Mouse (Mus musculus): ENCODE results near the gene Slc25a1. TPM values are rescaled to one million over a fixed set of nuclear protein-coding genes. Genes with fewer than 3 reads are reported as not detected.

The Slc25a1 gene
- polyA plus RNA-seq, 1 experiment from 2014 or later = 83.6 TPM

DNA sequence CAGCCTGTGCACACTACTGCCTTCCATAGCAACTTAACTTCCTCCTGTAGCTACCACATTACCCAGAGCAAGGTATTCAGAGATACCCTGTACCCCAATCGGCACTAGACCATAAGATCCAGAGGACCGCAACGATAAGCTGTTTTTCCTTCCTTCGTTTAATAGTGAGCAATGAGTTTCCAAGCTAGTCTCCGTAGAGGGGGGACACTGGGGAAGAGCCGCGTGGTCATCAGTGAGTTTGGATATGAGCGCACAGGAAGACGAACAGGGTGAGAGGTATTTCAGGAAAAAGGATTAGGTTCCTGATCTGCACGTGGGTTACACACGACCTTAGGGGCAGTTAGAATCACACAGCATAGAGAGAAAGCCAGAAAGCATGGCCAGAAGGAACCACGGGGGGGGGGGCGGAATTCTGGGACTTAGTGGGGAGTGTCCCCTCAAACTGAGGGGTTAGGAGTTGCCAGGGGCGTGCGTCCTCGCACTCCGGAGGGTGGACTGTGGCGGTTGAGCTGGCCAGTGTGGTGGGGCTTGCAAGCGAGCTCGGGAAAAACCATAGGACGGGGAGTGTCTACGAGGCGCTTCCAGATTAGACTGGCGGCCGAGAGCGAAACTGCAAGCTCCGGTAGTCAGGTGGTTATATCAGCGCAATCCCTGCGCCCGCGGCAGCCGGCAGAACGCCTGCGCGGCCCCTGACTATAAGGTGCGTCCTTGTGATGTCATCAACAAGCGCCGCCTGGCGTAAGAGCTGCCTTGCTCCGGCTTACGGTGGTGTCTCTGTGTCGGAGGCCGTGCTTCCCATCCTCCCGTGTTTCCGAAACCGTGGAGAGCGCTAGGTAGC, 6.5 kb downstream of the Slc25a1 start:
- WGBS = 2% methylated on average over 47 of the region's 47 CpGs
- Histone ChIP-seq H3K27ac (replicated peaks) (peak overlapping the region; percentile 89), H3K4me1 (peaks cover 25% of the 10 kb centered on the region), H3K4me3 (replicated peaks) (peak overlapping the region; percentile 79), H3K9me3 (replicated peaks) (no peaks in the 10 kb centered on the region), H3K4me2 (replicated peaks) (peak overlapping the region; percentile 93), H3K27me3 (peaks cover 40% of the 10 kb centered on the region), H3K9ac (peak overlapping the region; percentile 88), H3K36me3 (peaks cover 18% of the 10 kb centered on the region)
- peak; percentile 90 for ATAC-seq (ENCODE audit: insufficient number of reproducible peaks, low FRiP score, low TSS enrichment, low read depth)

DNA sequence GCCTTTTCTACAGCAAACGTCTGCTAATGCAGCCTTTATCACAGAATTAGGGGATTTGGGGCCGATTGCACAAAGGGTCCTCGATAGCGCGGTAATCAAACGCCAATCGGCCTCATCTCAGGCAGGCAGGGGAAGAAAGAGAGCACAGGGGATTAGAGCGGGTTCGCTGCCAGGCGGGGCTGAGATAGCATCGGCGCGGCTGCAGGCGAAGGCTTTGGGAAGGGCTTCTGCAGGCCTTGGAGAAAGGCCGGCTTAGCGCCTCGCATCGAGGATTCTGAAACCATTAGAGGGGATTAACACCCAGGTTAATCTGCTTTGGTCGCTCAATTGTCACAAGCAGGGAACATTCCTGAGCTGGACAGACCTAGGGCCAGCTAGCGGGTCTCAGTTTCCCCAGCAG, 7.4 kb downstream of the Slc25a1 start:
- Histone ChIP-seq H3K27me3 (peaks cover 50% of the 10 kb centered on the region), H3K4me2 (replicated peaks) (peak overlapping the region; percentile 93)
- 12% methylated on average over 20 of the region's 20 CpGs for WGBS

DNA sequence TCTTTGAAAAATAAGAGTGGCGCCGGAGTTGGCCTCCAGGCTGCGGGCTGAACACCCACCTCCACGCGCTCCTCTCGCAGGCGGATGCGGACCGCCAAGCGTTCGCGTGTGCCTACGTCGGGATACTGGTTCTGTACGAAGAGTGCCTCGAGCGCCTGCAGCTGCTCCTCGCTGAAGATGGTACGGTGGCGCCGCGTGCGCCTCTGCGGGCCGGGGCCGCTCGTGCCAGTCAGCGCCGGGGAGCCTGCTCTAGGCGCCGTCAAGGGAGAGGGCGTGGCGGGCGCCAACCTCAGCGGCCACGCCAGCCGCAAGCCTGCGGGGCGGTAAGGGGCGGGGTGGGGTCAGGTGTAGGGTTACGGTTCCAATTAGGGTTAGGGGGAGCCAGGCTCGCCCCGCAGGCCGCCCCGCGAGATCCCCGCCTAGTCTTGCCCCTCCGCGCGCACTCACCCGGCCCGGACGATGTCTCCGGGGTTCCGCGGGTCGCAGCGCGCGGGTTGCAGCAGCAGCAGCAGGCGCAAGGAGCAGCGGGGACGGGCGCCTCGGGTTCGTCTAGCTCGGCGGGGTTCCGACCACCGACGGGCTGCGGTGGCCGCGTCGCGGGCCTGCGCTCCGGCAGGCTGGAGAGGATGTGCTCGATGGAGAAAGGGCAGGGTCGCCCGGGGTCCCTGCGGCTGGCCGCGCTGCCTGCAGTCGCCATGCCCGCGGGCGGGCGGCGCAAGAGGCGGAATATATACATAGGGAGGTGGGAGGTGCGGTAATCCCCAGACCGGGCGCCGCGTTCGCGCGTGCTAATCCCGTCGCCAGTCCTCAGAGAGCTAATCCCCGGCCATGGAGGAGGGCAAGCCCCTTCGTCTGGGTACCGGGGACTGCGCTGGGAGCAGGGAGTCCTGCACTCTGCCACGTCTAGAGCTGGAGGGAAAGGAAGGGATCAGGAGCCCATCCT, 13.4 kb downstream of the Slc25a1 start, which contains the start of gene Gsc2:
Gene Gsc2, minus strand, starts transcription at position 753 of the 943 bp plus-strand sequence.
- no peaks in the 10 kb centered on the region for H3K9me3 ChIP-seq (replicated peaks)
- peaks cover 75% of the 10 kb centered on the region for H3K27me3 ChIP-seq
- H3K27ac ChIP-seq (replicated peaks) = no peak within 1 kb of the TSS
- peak within 1 kb of the TSS; percentile 79 for H3K4me2 ChIP-seq (replicated peaks)
- H3K4me3 ChIP-seq (replicated peaks) = peak within 1 kb of the TSS; percentile 43
- no peak for ATAC-seq (ENCODE audit: insufficient number of reproducible peaks, low FRiP score, low TSS enrichment, low read depth)
- no peaks in the 10 kb centered on the region for H3K36me3 ChIP-seq
- H3K9ac ChIP-seq = no peak within 1 kb of the TSS; the same call in 1 of the 2 replicates
- under 1% methylated on average over 106 of the region's 106 CpGs for WGBS
- H3K4me1 ChIP-seq = peaks cover 22% of the 10 kb centered on the region

More for the DNA sequence above, 7.4 kb downstream of the Slc25a1 start:
- Histone ChIP-seq H3K4me1 (peaks cover 22% of the 10 kb centered on the region), H3K4me3 (replicated peaks) (peak overlapping the region; percentile 79; the same call in 1 of the 2 replicates), H3K36me3 (peaks cover 9% of the 10 kb centered on the region), H3K27ac (replicated peaks) (no peak overlapping the region), H3K9me3 (replicated peaks) (no peaks in the 10 kb centered on the region), H3K9ac (no peak overlapping the region)
- ATAC-seq (ENCODE audit: insufficient number of reproducible peaks, low FRiP score, low TSS enrichment, low read depth) = no peak

DNA sequence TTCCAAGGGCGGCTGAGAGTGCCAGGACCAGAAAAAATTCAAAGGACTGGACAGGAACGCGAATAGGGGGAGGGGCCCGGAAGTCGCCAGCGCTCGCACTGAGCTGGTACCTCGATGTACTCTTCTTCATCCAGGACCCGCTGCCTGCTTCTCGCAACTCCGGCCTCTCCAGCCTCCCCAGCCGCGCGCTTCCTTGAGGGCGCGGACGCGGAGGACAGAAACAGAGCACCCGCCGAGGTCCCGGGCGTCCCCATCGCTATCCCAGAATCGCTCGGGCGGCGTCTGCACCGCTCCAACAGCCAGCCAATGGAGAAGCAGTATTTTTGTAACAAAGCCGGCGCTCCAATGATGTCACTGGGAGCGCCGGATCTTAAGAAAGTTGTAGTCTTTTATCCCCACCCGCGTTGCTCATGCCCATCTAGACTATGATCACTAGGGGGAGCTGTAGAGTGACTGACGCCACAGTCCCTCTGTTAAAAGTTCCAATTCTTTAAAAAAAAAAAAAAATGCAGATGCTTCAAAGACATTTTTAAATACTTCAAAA, 16.9 kb downstream of the Slc25a1 start, which contains the start of gene Ess2:
Gene Ess2, minus strand, starts transcription at position 297 of the 544 bp plus-strand sequence.
- Histone ChIP-seq H3K9me3 (replicated peaks) (no peaks in the 10 kb centered on the region), H3K4me1 (peaks cover 22% of the 10 kb centered on the region), H3K27ac (replicated peaks) (peak within 1 kb of the TSS; percentile 35; the same call in 1 of the 2 replicates), H3K4me2 (replicated peaks) (peak within 1 kb of the TSS; percentile 87), H3K9ac (peak within 1 kb of the TSS; percentile 68), H3K27me3 (peaks cover 46% of the 10 kb centered on the region), H3K36me3 (peaks cover 33% of the 10 kb centered on the region), H3K4me3 (replicated peaks) (peak within 1 kb of the TSS; percentile 68)
- peak; percentile 93 for ATAC-seq (ENCODE audit: insufficient number of reproducible peaks, low FRiP score, low TSS enrichment, low read depth)
- WGBS = 0% methylated on average over 35 of the region's 35 CpGs

DNA sequence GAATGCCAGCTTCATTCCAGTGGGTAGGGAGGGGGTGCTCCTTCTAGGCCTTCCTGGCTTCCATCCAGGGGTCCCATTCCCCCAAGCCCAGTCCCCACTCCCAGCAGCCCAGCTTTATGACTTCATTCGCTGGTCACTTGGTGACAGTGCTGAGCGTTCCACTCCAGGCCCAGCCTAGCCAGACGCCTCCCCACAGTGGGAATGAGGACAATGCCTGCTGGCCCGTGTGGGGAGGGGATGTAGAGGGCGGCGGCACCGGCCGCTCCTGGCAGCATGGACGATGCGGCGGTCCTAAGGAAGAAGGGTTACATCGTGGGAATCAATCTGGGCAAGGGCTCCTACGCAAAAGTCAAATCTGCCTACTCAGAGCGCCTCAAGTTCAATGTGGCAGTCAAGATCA, 29.6 kb downstream of the Slc25a1 start, which contains the start of the genes Dgcr2 and Tssk2:
Gene Dgcr2, minus strand, starts transcription at position 101 of the 400 bp plus-strand sequence.
Gene Tssk2, plus strand, starts transcription at position 176 of the 400 bp plus-strand sequence.
- no peaks in the 10 kb centered on the region for H3K9me3 ChIP-seq (replicated peaks)
- H3K4me2 ChIP-seq (replicated peaks) = no peak within 1 kb of the TSS
- H3K4me1 ChIP-seq = no peaks in the 10 kb centered on the region
- no peak for ATAC-seq (ENCODE audit: insufficient number of reproducible peaks, low FRiP score, low TSS enrichment, low read depth)
- WGBS = 90% methylated on average over 14 of the region's 14 CpGs
- no peak within 1 kb of the TSS for H3K4me3 ChIP-seq (replicated peaks)
- H3K27me3 ChIP-seq = no peaks in the 10 kb centered on the region
- peaks cover 50% of the 10 kb centered on the region for H3K36me3 ChIP-seq
- no peak within 1 kb of the TSS for H3K27ac ChIP-seq (replicated peaks)
- no peak within 1 kb of the TSS for H3K9ac ChIP-seq

DNA sequence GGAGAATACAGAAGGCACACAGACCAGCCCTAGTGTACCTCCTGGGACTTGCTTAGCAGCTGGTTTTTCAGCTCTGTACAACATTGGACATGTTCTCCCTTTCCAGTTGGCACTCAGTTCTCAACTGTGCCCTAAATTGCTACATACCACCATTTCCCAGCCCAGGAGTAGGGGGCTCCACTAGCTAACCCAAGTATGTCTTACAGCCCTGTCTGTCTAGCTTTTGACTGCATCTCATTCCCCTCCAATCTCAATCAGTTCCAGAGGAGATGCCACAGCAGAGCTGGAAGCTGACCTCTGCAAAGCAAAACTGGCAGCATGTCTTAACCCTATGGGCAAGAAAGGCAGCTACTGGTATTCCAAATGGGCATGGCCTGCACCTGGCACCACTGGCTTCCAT, 31.9 kb downstream of the Slc25a1 start:
- Histone ChIP-seq H3K27me3 (no peaks in the 10 kb centered on the region), H3K4me1 (peaks cover 11% of the 10 kb centered on the region), H3K9ac (no peak overlapping the region), H3K4me3 (replicated peaks) (no peak overlapping the region), H3K27ac (replicated peaks) (no peak overlapping the region), H3K9me3 (replicated peaks) (no peaks in the 10 kb centered on the region), H3K4me2 (replicated peaks) (no peak overlapping the region), H3K36me3 (peaks cover 27% of the 10 kb centered on the region)
- ATAC-seq (ENCODE audit: insufficient number of reproducible peaks, low FRiP score, low TSS enrichment, low read depth) = no peak

DNA sequence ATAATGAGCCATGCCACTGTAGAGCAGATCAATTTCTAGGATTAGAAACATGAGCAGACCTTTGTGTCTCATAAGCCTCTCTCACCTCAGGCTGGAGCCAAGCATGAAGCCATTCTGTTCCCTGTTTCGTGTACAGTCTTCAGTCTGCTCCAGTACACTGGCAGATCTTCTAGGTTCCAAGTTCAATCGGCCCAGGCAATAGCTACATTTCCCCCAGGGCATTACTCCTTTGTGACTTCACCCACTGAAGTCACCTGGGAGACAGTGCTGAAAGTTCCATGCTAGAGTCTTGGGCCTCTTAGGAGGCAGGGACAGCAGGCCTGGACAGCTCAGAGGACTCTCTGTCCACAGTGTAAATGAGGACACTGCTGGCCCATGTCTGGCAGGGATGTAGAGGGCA, 34.1 kb downstream of the Slc25a1 start, which contains the start of gene Tssk1:
Gene Tssk1, plus strand, starts transcription at position 301 of the 400 bp plus-strand sequence.
- peaks cover 24% of the 10 kb centered on the region for H3K4me1 ChIP-seq
- WGBS = 70% methylated on average over 2 of the region's 2 CpGs
- H3K27me3 ChIP-seq = no peaks in the 10 kb centered on the region
- 0 out of 2 replicates have a peak, but pooled peaks cover 8% of the 10 kb centered on the region for H3K36me3 ChIP-seq
- no peaks in the 10 kb centered on the region for H3K9me3 ChIP-seq (replicated peaks)
- no peak within 1 kb of the TSS for H3K4me2 ChIP-seq (replicated peaks)
- no peak for ATAC-seq (ENCODE audit: insufficient number of reproducible peaks, low FRiP score, low TSS enrichment, low read depth)
- H3K9ac ChIP-seq = no peak within 1 kb of the TSS
- H3K4me3 ChIP-seq (replicated peaks) = no peak within 1 kb of the TSS
- H3K27ac ChIP-seq (replicated peaks) = no peak within 1 kb of the TSS

DNA sequence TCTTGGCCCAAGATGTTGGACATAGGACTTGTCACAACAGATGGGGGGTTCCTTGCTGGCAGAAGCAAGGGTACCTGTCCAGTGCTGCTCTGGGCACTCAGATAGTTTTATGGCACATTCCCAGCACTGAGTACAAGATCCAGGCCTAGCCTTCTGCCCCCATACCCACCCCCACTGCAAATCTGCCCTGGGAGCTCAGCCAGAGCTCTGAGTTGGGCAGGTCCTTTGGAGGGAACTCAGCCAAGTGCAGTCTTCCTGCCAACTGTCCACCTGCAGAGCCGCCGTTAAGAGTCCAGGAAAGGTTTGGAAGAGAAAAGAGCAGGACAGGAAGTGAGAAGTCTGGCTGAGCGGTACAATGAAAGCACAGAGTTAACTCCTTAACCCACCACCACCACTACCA, 35.4 kb downstream of the Slc25a1 start:
- Histone ChIP-seq H3K4me2 (replicated peaks) (no peak overlapping the region), H3K4me1 (peaks cover 24% of the 10 kb centered on the region), H3K9ac (no peak overlapping the region), H3K27ac (replicated peaks) (no peak overlapping the region), H3K9me3 (replicated peaks) (no peaks in the 10 kb centered on the region), H3K4me3 (replicated peaks) (no peak overlapping the region), H3K36me3 (no peaks in the 10 kb centered on the region), H3K27me3 (no peaks in the 10 kb centered on the region)
- ATAC-seq (ENCODE audit: insufficient number of reproducible peaks, low FRiP score, low TSS enrichment, low read depth) = no peak
- 73% methylated on average over 3 of the region's 3 CpGs for WGBS

DNA sequence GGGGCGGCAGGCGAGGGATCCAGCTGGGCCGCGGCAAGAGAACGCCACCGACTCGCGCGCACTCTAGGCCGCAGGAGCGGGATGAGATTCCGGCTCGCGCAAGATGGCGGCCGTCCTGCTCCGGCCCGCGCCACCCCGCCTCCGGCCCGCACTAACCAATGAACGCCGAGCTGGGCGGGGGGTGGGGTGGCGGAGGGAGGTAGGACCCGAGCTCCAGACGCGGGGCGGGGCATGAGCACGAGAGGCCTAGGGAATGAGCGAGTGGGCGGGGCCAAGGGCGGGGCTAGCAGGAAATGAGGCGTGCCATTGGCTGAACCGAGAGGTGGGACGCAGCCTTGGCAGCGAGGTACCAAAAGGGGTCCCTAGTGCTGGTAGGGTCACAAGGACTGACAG, 36.5 kb downstream of the Slc25a1 start, which contains the start of gene Gm20518:
Gene Gm20518, minus strand, starts transcription at position 105 of the 393 bp plus-strand sequence.
- Histone ChIP-seq H3K4me1 (peaks cover 24% of the 10 kb centered on the region), H3K9ac (peak within 1 kb of the TSS; percentile 94), H3K36me3 (no peaks in the 10 kb centered on the region), H3K27ac (replicated peaks) (peak within 1 kb of the TSS; percentile 95), H3K9me3 (replicated peaks) (no peaks in the 10 kb centered on the region), H3K4me3 (replicated peaks) (peak within 1 kb of the TSS; percentile 88), H3K4me2 (replicated peaks) (peak within 1 kb of the TSS; percentile 72), H3K27me3 (no peaks in the 10 kb centered on the region)
- WGBS = 0% methylated on average over 38 of the region's 38 CpGs
- peak; percentile 97 for ATAC-seq (ENCODE audit: insufficient number of reproducible peaks, low FRiP score, low TSS enrichment, low read depth)

DNA sequence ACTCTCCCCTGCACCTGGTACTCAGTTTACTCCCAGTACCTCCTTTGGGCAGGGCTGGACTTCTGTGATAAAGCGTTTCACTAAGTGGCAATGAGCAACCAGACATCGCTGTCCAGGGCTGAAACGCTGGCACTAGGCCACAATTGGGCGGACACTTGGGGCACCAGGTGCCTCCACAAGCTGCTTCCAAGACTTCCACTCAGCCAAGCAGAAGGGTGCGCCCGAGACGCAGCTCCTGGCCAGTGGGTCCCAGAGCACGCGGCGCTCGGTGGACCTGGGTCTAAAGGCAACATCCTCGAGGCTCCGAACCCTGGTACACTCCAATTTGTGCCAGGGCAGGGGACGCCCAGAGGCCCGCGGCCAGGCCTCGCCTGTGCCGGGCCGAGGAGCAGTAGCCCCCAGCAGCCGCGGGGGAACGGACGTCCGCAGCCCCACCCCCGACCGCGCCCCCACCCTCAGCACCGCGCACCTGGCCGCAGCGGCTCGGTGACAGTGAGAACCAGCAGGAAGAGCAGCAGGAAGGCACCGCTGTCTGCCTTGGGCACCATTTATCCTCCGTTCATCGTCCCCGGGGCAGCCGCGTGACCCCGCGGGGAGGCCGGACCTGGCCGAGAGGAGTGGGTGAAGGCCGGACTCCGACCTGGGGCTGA, 37.0 kb downstream of the Slc25a1 start:
- Histone ChIP-seq H3K9me3 (replicated peaks) (no peaks in the 10 kb centered on the region), H3K36me3 (no peaks in the 10 kb centered on the region), H3K4me2 (replicated peaks) (peak overlapping the region; percentile 72), H3K27ac (replicated peaks) (peak overlapping the region; percentile 95), H3K4me3 (replicated peaks) (peak overlapping the region; percentile 88), H3K9ac (peak overlapping the region; percentile 94), H3K27me3 (no peaks in the 10 kb centered on the region), H3K4me1 (peaks cover 24% of the 10 kb centered on the region)
- under 1% methylated on average over 41 of the region's 44 CpGs for WGBS
- peak; percentile 53 for ATAC-seq (ENCODE audit: insufficient number of reproducible peaks, low FRiP score, low TSS enrichment, low read depth)

Data from embryonic facial prominence, embryonic 15.5 days (tissue).